Mouse (Mus musculus) heart, embryonic 11.5 days (tissue): ENCODE data around the gene Papss1. TPM values are rescaled to one million over a fixed set of nuclear protein-coding genes. Genes with fewer than 3 reads are reported as not detected.

ENCODE experiments used
- ATAC-seq: fragments of 200-750 bp; cut with Nextera tagmentation; replicated peaks from 2 replicates; pipeline ENCODE4 v1.8.0; 2017; ENCODE audit warnings: moderate library complexity; ENCODE audit not compliant: insufficient number of reproducible peaks, low FRiP score, low TSS enrichment
- H3K27ac ChIP-seq: fragments of 300-500 bp; sonication (generic); 2 replicates; pipeline ENCODE4 v1.5.1; 2014; ENCODE audit warnings: mild to moderate bottlenecking, low read depth, low read length
- H3K27me3 ChIP-seq: fragments of 300-500 bp; sonication (generic); 2 replicates; pipeline ENCODE4 v1.6.1; 2014; ENCODE audit warnings: mild to moderate bottlenecking, low read length, mixed read lengths; ENCODE audit not compliant: control insufficient read depth, insufficient read depth
- H3K36me3 ChIP-seq: fragments of 300-500 bp; sonication (generic); 2 replicates; pipeline ENCODE4 v1.6.1; 2014; ENCODE audit warnings: mild to moderate bottlenecking, low read length, moderate library complexity, mixed read lengths; ENCODE audit not compliant: control insufficient read depth, insufficient read depth
- H3K4me1 ChIP-seq: fragments of 300-500 bp; sonication (generic); 2 replicates; pipeline ENCODE4 v1.6.1; 2014; ENCODE audit warnings: low read length; ENCODE audit not compliant: control insufficient read depth, insufficient read depth
- H3K4me2 ChIP-seq: fragments of 300-500 bp; sonication (generic); 2 replicates; pipeline ENCODE4 v1.6.1; 2014; ENCODE audit warnings: mild to moderate bottlenecking, moderate library complexity
- H3K4me3 ChIP-seq: fragments of 300-500 bp; sonication (generic); 2 replicates; pipeline ENCODE4 v1.5.1; 2014; ENCODE audit warnings: low read depth, low read length
- H3K9ac ChIP-seq: fragments of 300-500 bp; sonication (generic); 2 replicates; pipeline ENCODE4 v1.6.1; 2014; ENCODE audit warnings: mild to moderate bottlenecking, low read depth, low read length, moderate library complexity
- H3K9me3 ChIP-seq: fragments of 300-500 bp; sonication (generic); replicated peaks from 2 replicates; pipeline ENCODE4 v1.6.1; 2016; ENCODE audit warnings: low read length; ENCODE audit not compliant: control insufficient read depth
- WGBS: fragments of 180-500 bp; shearing (Covaris S2); extraction: QIAGEN DNeasy Blood & Tissue Kit; methylation state at CpG from one replicate; pipeline ENCODE4 v1.1.7; 2014; ENCODE audit not compliant: insufficient replicate concordance; 5-methylcytosine and 5-hydroxymethylcytosine counted together
- polyA plus RNA-seq: library from polyadenylated mRNA; unstranded; fragments of >200 nt; fragmentation: Nextera tagmentation; extraction: Ambion mirVana; gene quantifications from 2 replicates; pipeline ENCODE4 v1.2.1, GENCODE M21; 2014

Gene Papss1
- polyA plus RNA-seq, 1 experiment from 2014 or later, result 43.8 TPM

GRCm38 (mm10) chr3:131656032-131656431 is 91.5 kb downstream of the Papss1 start:
- H3K4me2 ChIP-seq, result no peak overlapping the region
- no peak overlapping the region for H3K27ac ChIP-seq

GRCm38 (mm10) chr3:131660126-131660525 is 95.6 kb downstream of the Papss1 start:
- H3K27me3 ChIP-seq, result no peaks in the 10 kb centered on the region
- no peaks in the 10 kb centered on the region for H3K36me3 ChIP-seq
- H3K4me2 ChIP-seq, result no peak overlapping the region
- H3K4me1 ChIP-seq, result no peaks in the 10 kb centered on the region
- no peak overlapping the region for H3K4me3 ChIP-seq
- no peaks in the 10 kb centered on the region for H3K9me3 ChIP-seq
- no peak overlapping the region for H3K9ac ChIP-seq
- ATAC-seq, result no peak
- no peak overlapping the region for H3K27ac ChIP-seq

More at GRCm38 (mm10) chr3:131656032-131656431, 91.5 kb downstream of the Papss1 start:
- Histone ChIP-seq H3K9me3 (no peaks in the 10 kb centered on the region), H3K36me3 (no peaks in the 10 kb centered on the region), H3K27me3 (no peaks in the 10 kb centered on the region), H3K4me1 (no peaks in the 10 kb centered on the region), H3K4me3 (no peak overlapping the region), H3K9ac (no peak overlapping the region)
- no peak for ATAC-seq
- WGBS, result 50% methylated on average over 6 of the region's 6 CpGs

- no peaks in the 10 kb centered on the region for H3K36me3 ChIP-seq
- H3K9me3 ChIP-seq, result no peaks in the 10 kb centered on the region
- ATAC-seq, result no peak
- no peaks in the 10 kb centered on the region for H3K27me3 ChIP-seq
- 69% methylated on average over 4 of the region's 4 CpGs for WGBS
- no peak overlapping the region for H3K9ac ChIP-seq
- H3K4me3 ChIP-seq, result no peak overlapping the region
- H3K4me2 ChIP-seq, result no peak overlapping the region
- no peak overlapping the region for H3K27ac ChIP-seq
- no peaks in the 10 kb centered on the region for H3K4me1 ChIP-seq
Observed at GRCm38 (mm10) chr3:131660629-131661028, 96.1 kb downstream of the Papss1 start.

GRCm38 (mm10) chr3:131662589-131663148 is 98.1 kb downstream of the Papss1 start:
- no peak overlapping the region for H3K4me2 ChIP-seq
- H3K36me3 ChIP-seq, result no peaks in the 10 kb centered on the region
- 65% methylated on average over 5 of the region's 5 CpGs for WGBS
- ATAC-seq, result no peak
- no peaks in the 10 kb centered on the region for H3K27me3 ChIP-seq
- no peaks in the 10 kb centered on the region for H3K4me1 ChIP-seq
- H3K9ac ChIP-seq, result no peak overlapping the region
- H3K9me3 ChIP-seq, result no peaks in the 10 kb centered on the region
- no peak overlapping the region for H3K27ac ChIP-seq
- H3K4me3 ChIP-seq, result no peak overlapping the region

GRCm38 (mm10) chr3:131669910-131670309 is 105.3 kb downstream of the Papss1 start:
- Histone ChIP-seq H3K4me3 (no peak overlapping the region), H3K27ac (no peak overlapping the region), H3K4me1 (no peaks in the 10 kb centered on the region), H3K9me3 (no peaks in the 10 kb centered on the region), H3K27me3 (no peaks in the 10 kb centered on the region), H3K4me2 (no peak overlapping the region), H3K9ac (no peak overlapping the region), H3K36me3 (no peaks in the 10 kb centered on the region)
- 61% methylated on average over 1 of the region's 1 CpGs for WGBS
- ATAC-seq, result no peak

- H3K27ac ChIP-seq, result no peak overlapping the region
- ATAC-seq, result no peak
- no peak overlapping the region for H3K4me2 ChIP-seq
- H3K4me1 ChIP-seq, result no peaks in the 10 kb centered on the region
- H3K27me3 ChIP-seq, result no peaks in the 10 kb centered on the region
- H3K4me3 ChIP-seq, result no peak overlapping the region
- 81% methylated on average over 12 of the region's 12 CpGs for WGBS
- H3K9me3 ChIP-seq, result no peaks in the 10 kb centered on the region
- no peaks in the 10 kb centered on the region for H3K36me3 ChIP-seq
- H3K9ac ChIP-seq, result no peak overlapping the region
Observed at GRCm38 (mm10) chr3:131686106-131686505, 121.5 kb downstream of the Papss1 start.

GRCm38 (mm10) chr3:131689949-131690348 is 125.4 kb downstream of the Papss1 start:
- H3K9me3 ChIP-seq, result no peaks in the 10 kb centered on the region
- no peaks in the 10 kb centered on the region for H3K4me1 ChIP-seq
- no peak overlapping the region for H3K4me2 ChIP-seq
- WGBS, result 79% methylated on average over 11 of the region's 11 CpGs
- no peaks in the 10 kb centered on the region for H3K27me3 ChIP-seq
- H3K4me3 ChIP-seq, result no peak overlapping the region
- no peaks in the 10 kb centered on the region for H3K36me3 ChIP-seq
- H3K27ac ChIP-seq, result no peak overlapping the region
- H3K9ac ChIP-seq, result no peak overlapping the region
- ATAC-seq, result no peak

GRCm38 (mm10) chr3:131690543-131690942 is 126.0 kb downstream of the Papss1 start:
- Histone ChIP-seq H3K27me3 (no peaks in the 10 kb centered on the region), H3K9ac (no peak overlapping the region), H3K36me3 (no peaks in the 10 kb centered on the region), H3K4me3 (no peak overlapping the region), H3K9me3 (no peaks in the 10 kb centered on the region), H3K27ac (no peak overlapping the region), H3K4me1 (no peaks in the 10 kb centered on the region), H3K4me2 (no peak overlapping the region)
- WGBS, result 77% methylated on average over 7 of the region's 7 CpGs
- ATAC-seq, result no peak

GRCm38 (mm10) chr3:131691202-131691601 is 126.6 kb downstream of the Papss1 start:
- H3K27ac ChIP-seq, result no peak overlapping the region
- H3K36me3 ChIP-seq, result no peaks in the 10 kb centered on the region
- 70% methylated on average over 3 of the region's 3 CpGs for WGBS
- no peak overlapping the region for H3K4me2 ChIP-seq
- H3K4me1 ChIP-seq, result no peaks in the 10 kb centered on the region
- no peaks in the 10 kb centered on the region for H3K27me3 ChIP-seq
- H3K4me3 ChIP-seq, result no peak overlapping the region
- ATAC-seq, result no peak
- H3K9ac ChIP-seq, result no peak overlapping the region
- no peaks in the 10 kb centered on the region for H3K9me3 ChIP-seq
